Mouse (Mus musculus): ENCODE results near the gene Cep78. TPM values are rescaled to one million over a fixed set of nuclear protein-coding genes. Genes with fewer than 3 reads are reported as not detected.
A peak's percentile ranks its signal among the peaks of the same experiment; 100 is the strongest.

The Cep78 gene
- polyA plus RNA-seq, 1 experiment from 2014 or later, result 4.8 TPM

DNA sequence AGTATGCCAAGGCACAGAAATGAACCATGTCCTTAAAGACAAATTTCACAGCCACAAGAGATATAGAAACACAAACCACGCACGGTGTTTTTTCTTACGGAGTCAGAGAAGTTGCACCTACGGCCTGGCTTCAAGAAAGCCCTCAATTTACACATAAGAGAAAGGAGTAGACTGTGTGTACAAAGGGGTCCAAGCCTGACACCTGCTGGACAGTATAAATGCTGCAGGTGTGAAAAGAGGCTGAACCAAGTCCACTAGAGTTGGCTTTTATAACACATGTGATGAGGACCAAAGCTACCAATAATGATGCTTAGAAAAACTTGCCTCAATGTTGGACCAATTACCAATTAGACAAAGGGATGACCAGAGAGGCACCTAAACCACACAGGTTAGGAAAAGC is 2.9 kb downstream of the Cep78 start:
- no peak overlapping the region for H3K4me2 ChIP-seq (ENCODE audit: low read depth, low read length)
- no peak overlapping the region for H3K4me3 ChIP-seq (ENCODE audit: low read depth, low read length)
- DNase-seq, result peak; percentile 65
- TF ChIP-seq CTCF (IDR thresholded peaks at IDR 0.05; ENCODE audit: low read depth) (peak; percentile 86), EP300 (IDR thresholded peaks at IDR 0.05; ENCODE audit: low read depth) (no peak)
- 46% methylated on average over 4 of the region's 4 CpGs for WGBS (ENCODE audit: insufficient replicate concordance)
- ATAC-seq, result no peak
- peaks cover 6% of the 10 kb centered on the region for H3K36me3 ChIP-seq (replicated peaks; ENCODE audit: insufficient read depth, low read length)
- no peak overlapping the region for H3K27ac ChIP-seq (ENCODE audit: low read depth)
- H3K9ac ChIP-seq (replicated peaks), result no peak overlapping the region
- H3K4me1 ChIP-seq (ENCODE audit: insufficient read depth), result peaks cover 6% of the 10 kb centered on the region
- no peaks in the 10 kb centered on the region for H3K9me3 ChIP-seq (ENCODE audit: low read length)
- H3K27me3 ChIP-seq (ENCODE audit: insufficient read depth, low read length), result no peaks in the 10 kb centered on the region

GRCm38 (mm10) chr19:15973365-15973764 is 11.4 kb downstream of the Cep78 start:
- Histone ChIP-seq H3K9me3 (ENCODE audit: low read length) (no peaks in the 10 kb centered on the region), H3K36me3 (replicated peaks; ENCODE audit: insufficient read depth, low read length) (peaks cover 15% of the 10 kb centered on the region), H3K27ac (ENCODE audit: low read depth) (no peak overlapping the region), H3K9ac (replicated peaks) (no peak overlapping the region), H3K27me3 (ENCODE audit: insufficient read depth, low read length) (no peaks in the 10 kb centered on the region), H3K4me2 (ENCODE audit: low read depth, low read length) (no peak overlapping the region), H3K4me3 (ENCODE audit: low read depth, low read length) (no peak overlapping the region), H3K4me1 (ENCODE audit: insufficient read depth) (no peaks in the 10 kb centered on the region)
- TF ChIP-seq EP300 (IDR thresholded peaks at IDR 0.05; ENCODE audit: low read depth), result no peak
- TF ChIP-seq CTCF (IDR thresholded peaks at IDR 0.05; ENCODE audit: low read depth), result no peak
- 63% methylated on average over 4 of the region's 4 CpGs for WGBS (ENCODE audit: insufficient replicate concordance)
- DNase-seq, result no peak
- no peak for ATAC-seq

DNA sequence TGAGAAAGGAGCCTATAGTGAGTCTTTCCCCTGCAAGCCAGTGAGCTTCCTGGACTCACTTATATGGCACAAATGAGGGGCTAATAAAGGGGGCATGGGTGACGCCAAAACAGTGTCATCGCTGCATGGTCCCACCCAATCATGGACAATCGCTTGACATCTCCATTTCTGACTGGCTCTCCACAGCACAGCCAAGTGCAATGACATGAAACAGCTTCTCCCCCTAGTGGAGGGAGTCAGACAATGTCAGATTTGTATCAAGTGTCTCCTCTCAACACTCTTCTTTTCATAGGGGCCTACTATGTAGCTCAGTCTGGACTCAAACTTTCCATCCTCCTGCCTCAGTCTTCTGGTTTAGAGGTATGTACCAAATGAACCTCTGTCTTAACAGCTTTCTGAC is 19.7 kb downstream of the Cep78 start:
- Histone ChIP-seq H3K4me1 (ENCODE audit: insufficient read depth) (peaks cover 4% of the 10 kb centered on the region; the same call in 1 of the 2 replicates), H3K4me3 (ENCODE audit: low read depth, low read length) (no peak overlapping the region), H3K27ac (ENCODE audit: low read depth) (no peak overlapping the region), H3K4me2 (ENCODE audit: low read depth, low read length) (no peak overlapping the region), H3K36me3 (replicated peaks; ENCODE audit: insufficient read depth, low read length) (peaks cover 12% of the 10 kb centered on the region; the same call in 1 of the 2 replicates), H3K9me3 (ENCODE audit: low read length) (no peaks in the 10 kb centered on the region), H3K9ac (replicated peaks) (no peak overlapping the region), H3K27me3 (ENCODE audit: insufficient read depth, low read length) (no peaks in the 10 kb centered on the region)
- TF ChIP-seq CTCF (IDR thresholded peaks at IDR 0.05; ENCODE audit: low read depth) (peak; percentile 90), EP300 (IDR thresholded peaks at IDR 0.05; ENCODE audit: low read depth) (no peak)
- ATAC-seq (peak; percentile 78), DNase-seq (no peak)
- 30% methylated on average over 3 of the region's 3 CpGs for WGBS (ENCODE audit: insufficient replicate concordance)

DNA sequence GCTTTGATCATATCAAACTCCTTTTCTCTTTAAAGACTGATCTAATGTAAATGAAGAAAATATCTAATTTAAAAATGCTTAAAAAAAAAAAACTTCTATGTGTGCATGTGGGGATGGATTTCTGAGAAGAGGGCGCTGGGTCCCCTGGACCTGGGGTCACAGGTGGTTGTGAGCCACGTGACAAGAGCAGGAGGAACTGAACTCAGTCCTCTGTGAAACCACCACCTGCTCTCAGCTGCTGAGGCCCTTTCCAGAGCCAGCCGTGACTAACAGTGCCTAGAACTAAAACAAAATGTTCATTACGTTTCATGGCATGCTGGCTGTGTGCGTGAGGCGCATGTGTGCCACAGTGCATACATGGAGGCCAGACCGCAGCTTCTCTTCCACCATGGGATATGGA is 20.3 kb downstream of the Cep78 start:
- H3K4me3 ChIP-seq (ENCODE audit: low read depth, low read length), result no peak overlapping the region
- 0 out of 2 replicates have a peak, but pooled peaks have one; percentile 29 for ATAC-seq
- no peaks in the 10 kb centered on the region for H3K27me3 ChIP-seq (ENCODE audit: insufficient read depth, low read length)
- H3K9ac ChIP-seq (replicated peaks), result no peak overlapping the region
- H3K27ac ChIP-seq (ENCODE audit: low read depth), result no peak overlapping the region
- DNase-seq, result no peak
- H3K9me3 ChIP-seq (ENCODE audit: low read length), result no peaks in the 10 kb centered on the region
- 78% methylated on average over 7 of the region's 7 CpGs for WGBS (ENCODE audit: insufficient replicate concordance)
- H3K36me3 ChIP-seq (replicated peaks; ENCODE audit: insufficient read depth, low read length), result peaks cover 10% of the 10 kb centered on the region; the same call in 1 of the 2 replicates
- no peak overlapping the region for H3K4me2 ChIP-seq (ENCODE audit: low read depth, low read length)
- TF ChIP-seq EP300 (IDR thresholded peaks at IDR 0.05; ENCODE audit: low read depth), result no peak
- no peak for TF ChIP-seq CTCF (IDR thresholded peaks at IDR 0.05; ENCODE audit: low read depth)
- H3K4me1 ChIP-seq (ENCODE audit: insufficient read depth), result peaks cover 4% of the 10 kb centered on the region; the same call in 1 of the 2 replicates

- Histone ChIP-seq H3K4me3 (ENCODE audit: low read depth, low read length) (no peak overlapping the region), H3K4me2 (ENCODE audit: low read depth, low read length) (no peak overlapping the region), H3K36me3 (replicated peaks; ENCODE audit: insufficient read depth, low read length) (peaks cover 9% of the 10 kb centered on the region; the same call in 1 of the 2 replicates), H3K27me3 (ENCODE audit: insufficient read depth, low read length) (no peaks in the 10 kb centered on the region), H3K9me3 (ENCODE audit: low read length) (no peaks in the 10 kb centered on the region), H3K9ac (replicated peaks) (no peak overlapping the region), H3K27ac (ENCODE audit: low read depth) (no peak overlapping the region), H3K4me1 (ENCODE audit: insufficient read depth) (peaks cover 4% of the 10 kb centered on the region; the same call in 1 of the 2 replicates)
- no peak for TF ChIP-seq CTCF (IDR thresholded peaks at IDR 0.05; ENCODE audit: low read depth)
- TF ChIP-seq EP300 (IDR thresholded peaks at IDR 0.05; ENCODE audit: low read depth), result no peak
- DNase-seq (no peak), ATAC-seq (no peak)
- 81% methylated on average over 17 of the region's 17 CpGs for WGBS (ENCODE audit: insufficient replicate concordance)
Observed at GRCm38 (mm10) chr19:15963011-15963695, 21.6 kb downstream of the Cep78 start.

DNA sequence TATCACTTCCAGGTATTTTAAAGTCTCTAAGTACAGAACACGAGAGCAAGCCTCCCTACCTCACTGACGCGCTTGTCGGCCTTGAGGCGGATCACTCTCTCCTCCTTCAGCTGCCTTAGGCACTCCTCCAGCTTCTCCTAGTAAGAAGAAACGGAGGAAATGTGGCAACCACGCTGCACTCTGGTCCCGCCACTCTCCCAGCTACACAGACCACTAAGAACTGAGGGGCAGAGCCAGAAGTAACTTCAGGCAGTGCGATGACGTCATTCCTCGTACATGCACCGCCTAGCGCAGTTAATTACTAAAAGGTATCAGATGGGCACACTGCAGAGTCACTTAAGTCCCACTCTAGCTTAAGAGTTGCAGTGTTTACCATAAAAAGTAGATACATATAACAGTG is 22.5 kb downstream of the Cep78 start:
- no peak overlapping the region for H3K27ac ChIP-seq (ENCODE audit: low read depth)
- no peak for ATAC-seq
- TF ChIP-seq CTCF (IDR thresholded peaks at IDR 0.05; ENCODE audit: low read depth) (no peak), EP300 (IDR thresholded peaks at IDR 0.05; ENCODE audit: low read depth) (no peak)
- no peaks in the 10 kb centered on the region for H3K27me3 ChIP-seq (ENCODE audit: insufficient read depth, low read length)
- peaks cover 9% of the 10 kb centered on the region; the same call in 1 of the 2 replicates for H3K36me3 ChIP-seq (replicated peaks; ENCODE audit: insufficient read depth, low read length)
- H3K4me3 ChIP-seq (ENCODE audit: low read depth, low read length), result no peak overlapping the region
- no peak overlapping the region for H3K9ac ChIP-seq (replicated peaks)
- DNase-seq, result no peak
- H3K4me1 ChIP-seq (ENCODE audit: insufficient read depth), result peaks cover 4% of the 10 kb centered on the region; the same call in 1 of the 2 replicates
- WGBS (ENCODE audit: insufficient replicate concordance), result 83% methylated on average over 13 of the region's 13 CpGs
- H3K9me3 ChIP-seq (ENCODE audit: low read length), result no peaks in the 10 kb centered on the region
- H3K4me2 ChIP-seq (ENCODE audit: low read depth, low read length), result no peak overlapping the region

Data from liver, postnatal 0 days (tissue).